Mouse (Mus musculus) forebrain, embryonic 14.5 days (tissue): ENCODE measurements around the gene Tgfb2. TPM values are rescaled to one million over a fixed set of nuclear protein-coding genes. Genes with fewer than 3 reads are reported as not detected.

Experiments used
- ATAC-seq: fragments of 200-750 bp; cut with Nextera tagmentation; 2 replicates; pipeline ENCODE4 v1.8.0; 2017; ENCODE audit warnings: mild to moderate bottlenecking, moderate library complexity
- DNase-seq: peaks from one replicate; pipeline ENCODE4 v3.0.0-alpha.2; 2015; ENCODE audit warnings: low spot score
- H3K27ac ChIP-seq: fragments of 300-500 bp; sonication (generic); 2 replicates; pipeline ENCODE4 v1.5.1; 2014; ENCODE audit warnings: low read depth, mild to moderate bottlenecking, control low read depth, low read length, moderate library complexity
- H3K27me3 ChIP-seq: fragments of 300-500 bp; sonication (generic); replicated peaks from 2 replicates; pipeline ENCODE4 v1.6.1; 2014; ENCODE audit warnings: low read length, control low read depth, mixed read lengths; ENCODE audit not compliant: control insufficient read depth, insufficient read depth
- H3K36me3 ChIP-seq: fragments of 300-500 bp; sonication (generic); 2 replicates; pipeline ENCODE4 v1.6.1; 2014; ENCODE audit warnings: low read length, control low read depth; ENCODE audit not compliant: control insufficient read depth, insufficient read depth
- H3K4me1 ChIP-seq: fragments of 300-500 bp; sonication (generic); 2 replicates; pipeline ENCODE4 v1.6.1; 2014; ENCODE audit warnings: antibody characterized with exemption, low read length, control low read depth; ENCODE audit not compliant: control insufficient read depth, insufficient read depth
- H3K4me2 ChIP-seq: fragments of 300-500 bp; sonication (generic); 2 replicates; pipeline ENCODE4 v1.6.1; 2014; ENCODE audit warnings: mild to moderate bottlenecking, control low read depth, low read length
- H3K4me3 ChIP-seq: fragments of 300-500 bp; sonication (generic); 2 replicates; pipeline ENCODE4 v1.5.1; 2014; ENCODE audit warnings: low read depth, low read length, control low read depth
- H3K9ac ChIP-seq: fragments of 300-500 bp; sonication (generic); 2 replicates; pipeline ENCODE4 v1.6.1; 2014; ENCODE audit warnings: mild to moderate bottlenecking, low read length, control low read depth, moderate library complexity
- H3K9me3 ChIP-seq: fragments of 300-500 bp; sonication (generic); replicated peaks from 2 replicates; pipeline ENCODE4 v1.6.1; 2016; ENCODE audit warnings: low read length, control low read depth, mixed read lengths; ENCODE audit not compliant: control insufficient read depth
- WGBS: fragments of 180-500 bp; shearing (Covaris S2); extraction: QIAGEN DNeasy Blood & Tissue Kit; methylation state at CpG from one replicate; pipeline ENCODE4 v1.1.7; 2014; 5-methylcytosine and 5-hydroxymethylcytosine counted together
- polyA plus RNA-seq: library from polyadenylated mRNA; unstranded; fragments of >200 nt; fragmentation: Nextera tagmentation; extraction: Ambion mirVana; gene quantifications from 2 replicates; pipeline ENCODE4 v1.2.1, GENCODE M21; 2014

Gene Tgfb2
- polyA plus RNA-seq: 12.4 and 14.4 TPM in 2 replicates

DNA sequence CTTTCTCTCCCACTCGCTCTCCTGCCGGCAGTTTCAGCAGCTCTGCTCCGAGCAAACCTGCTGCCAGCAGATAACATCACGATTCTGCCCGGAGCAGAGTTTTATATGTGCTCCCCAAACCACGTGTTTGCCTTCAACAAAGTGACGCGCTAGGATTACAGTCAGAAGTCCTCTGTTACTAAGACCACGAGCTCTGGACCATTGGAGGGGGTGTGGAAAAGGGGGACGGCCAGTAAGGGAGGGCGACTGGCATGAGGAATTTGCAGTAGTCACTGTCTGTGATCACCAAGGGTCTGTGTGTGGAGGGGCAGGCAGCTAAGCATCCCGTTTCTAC is at the start of gene Tgfb2:
Gene Tgfb2 (minus strand): TSS at position 75 of the 334 bp plus-strand sequence.
- Histone ChIP-seq H3K9me3 (no peaks in the 10 kb centered on the region), H3K4me3 (peak within 1 kb of the TSS; percentile 64), H3K27me3 (no peaks in the 10 kb centered on the region), H3K36me3 (no peaks in the 10 kb centered on the region), H3K4me2 (peak within 1 kb of the TSS; percentile 96), H3K9ac (peak within 1 kb of the TSS; percentile 70), H3K27ac (peak within 1 kb of the TSS; percentile 30; the same call in 1 of the 2 replicates), H3K4me1 (peaks cover 6% of the 10 kb centered on the region)
- WGBS: 3% methylated on average over 12 of the region's 12 CpGs
- peak; percentile 35 for ATAC-seq
- DNase-seq: peak; percentile 50

DNA sequence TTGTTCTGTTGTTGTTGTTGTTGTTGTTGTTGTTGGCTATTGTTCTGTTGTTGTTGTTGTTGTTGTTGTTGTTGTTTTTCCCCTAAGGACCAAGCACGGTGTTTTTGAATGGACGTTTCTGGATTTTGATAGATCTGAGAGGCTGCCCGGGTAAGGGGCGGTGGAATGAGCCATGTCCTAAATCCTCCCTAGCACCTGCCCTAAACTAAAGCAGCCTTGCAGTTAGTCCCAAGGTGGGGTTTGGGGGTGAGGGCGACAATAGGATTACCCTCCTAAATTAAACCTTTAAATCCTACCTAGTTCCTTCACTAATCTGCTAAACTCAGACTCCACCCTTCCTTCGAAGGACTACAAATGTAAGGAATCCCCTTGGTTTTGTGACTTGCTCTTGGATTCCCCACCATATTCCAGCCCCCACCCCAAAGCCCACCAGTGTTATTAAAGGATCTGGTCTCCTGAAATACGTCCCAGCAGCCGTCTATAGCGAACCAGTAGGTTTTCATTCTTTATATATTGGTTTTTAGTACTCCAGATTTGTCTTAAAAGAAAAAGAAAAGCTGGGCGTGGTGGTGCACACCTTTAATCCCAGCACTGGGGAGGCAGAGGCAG is 44.0 kb upstream of the Tgfb2 start:
- DNase-seq (no peak), ATAC-seq (peak; percentile 71)
- H3K9ac ChIP-seq: peak overlapping the region; percentile 91
- peak overlapping the region; percentile 79 for H3K27ac ChIP-seq
- peaks cover 11% of the 10 kb centered on the region for H3K4me1 ChIP-seq
- H3K4me3 ChIP-seq: peak overlapping the region; percentile 62
- no peaks in the 10 kb centered on the region for H3K9me3 ChIP-seq
- no peaks in the 10 kb centered on the region for H3K36me3 ChIP-seq
- H3K27me3 ChIP-seq: no peaks in the 10 kb centered on the region
- H3K4me2 ChIP-seq: peak overlapping the region; percentile 90
- 37% methylated on average over 10 of the region's 10 CpGs for WGBS

DNA sequence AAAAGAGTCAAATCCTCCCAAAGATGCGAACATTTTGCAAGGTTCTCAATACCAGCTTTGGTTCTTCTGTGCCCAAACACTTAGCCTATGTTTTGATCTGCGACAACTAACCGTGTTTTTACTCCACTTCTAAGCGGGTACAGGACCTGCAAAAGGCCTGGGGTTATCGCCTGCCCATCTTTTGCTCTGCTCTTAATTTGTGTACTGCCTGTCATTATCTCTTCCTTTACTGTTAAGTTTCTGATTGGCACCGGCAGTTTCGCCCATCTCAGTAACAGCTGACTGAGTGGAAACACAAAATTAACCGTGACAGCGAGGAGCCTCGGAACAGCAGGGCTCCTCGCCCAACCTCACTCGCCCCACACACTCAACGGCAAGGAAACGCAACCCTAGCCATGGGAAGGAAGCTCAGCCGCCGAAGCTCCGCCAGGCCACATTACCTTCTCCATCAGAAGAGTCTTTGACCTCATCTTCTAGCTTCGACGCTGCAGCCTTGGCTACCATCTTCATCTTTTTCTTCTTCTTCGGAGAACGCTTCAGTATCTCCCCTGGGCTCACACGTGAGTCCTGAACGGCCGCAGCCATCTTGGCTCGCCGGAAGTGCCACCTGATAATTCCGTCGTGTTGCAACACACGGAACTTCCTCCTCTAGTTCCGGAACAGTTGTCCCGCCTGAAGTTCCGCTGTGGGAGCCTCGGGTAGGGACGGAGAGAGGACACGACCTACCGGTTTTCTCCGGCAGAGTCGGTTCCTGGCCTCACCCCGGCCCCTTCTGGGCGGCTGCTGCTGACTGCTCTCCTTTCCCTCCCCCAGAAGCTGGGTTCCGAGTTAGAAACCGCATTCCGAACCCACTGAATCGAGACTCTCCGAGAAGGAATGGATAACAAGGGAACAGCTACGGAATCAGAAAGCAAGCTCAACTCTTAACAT is 43.2 kb upstream of the Tgfb2 start, which contains the start of gene Rrp15:
Gene Rrp15 (minus strand): TSS at position 635 of the 930 bp plus-strand sequence.
- ATAC-seq (peak; percentile 91), DNase-seq (peak; percentile 92)
- Histone ChIP-seq H3K36me3 (no peaks in the 10 kb centered on the region), H3K4me1 (peaks cover 11% of the 10 kb centered on the region), H3K9me3 (no peaks in the 10 kb centered on the region), H3K9ac (peak within 1 kb of the TSS; percentile 91), H3K27ac (peak within 1 kb of the TSS; percentile 79), H3K4me3 (peak within 1 kb of the TSS; percentile 62), H3K4me2 (peak within 1 kb of the TSS; percentile 90), H3K27me3 (no peaks in the 10 kb centered on the region)
- WGBS: under 1% methylated on average over 46 of the region's 46 CpGs

DNA sequence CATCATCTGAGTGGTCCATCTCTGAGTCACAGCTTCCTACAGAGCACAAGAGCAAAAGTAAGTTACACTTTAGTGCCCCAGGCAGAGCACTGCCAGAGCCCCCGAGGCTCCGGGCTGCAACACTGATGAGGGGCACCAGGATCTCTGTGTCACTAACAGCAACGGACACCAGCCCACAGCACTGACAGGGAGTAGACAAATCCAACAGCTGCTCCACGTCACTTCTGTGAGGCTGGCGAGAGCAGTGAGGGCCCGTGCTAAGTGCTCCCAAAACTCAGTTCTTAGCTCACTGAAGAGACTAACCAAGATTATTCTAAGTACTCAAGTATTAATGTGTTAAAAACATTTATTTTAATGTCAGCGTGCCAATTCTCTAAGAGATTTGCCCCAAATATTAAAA is 34.0 kb upstream of the Tgfb2 start:
- peaks cover 36% of the 10 kb centered on the region for H3K36me3 ChIP-seq
- no peak overlapping the region for H3K4me2 ChIP-seq
- H3K27me3 ChIP-seq: no peaks in the 10 kb centered on the region
- no peak overlapping the region for H3K27ac ChIP-seq
- DNase-seq (no peak), ATAC-seq (no peak)
- no peaks in the 10 kb centered on the region for H3K4me1 ChIP-seq
- no peak overlapping the region for H3K4me3 ChIP-seq
- no peak overlapping the region for H3K9ac ChIP-seq
- H3K9me3 ChIP-seq: no peaks in the 10 kb centered on the region
- WGBS: 86% methylated on average over 7 of the region's 7 CpGs

DNA sequence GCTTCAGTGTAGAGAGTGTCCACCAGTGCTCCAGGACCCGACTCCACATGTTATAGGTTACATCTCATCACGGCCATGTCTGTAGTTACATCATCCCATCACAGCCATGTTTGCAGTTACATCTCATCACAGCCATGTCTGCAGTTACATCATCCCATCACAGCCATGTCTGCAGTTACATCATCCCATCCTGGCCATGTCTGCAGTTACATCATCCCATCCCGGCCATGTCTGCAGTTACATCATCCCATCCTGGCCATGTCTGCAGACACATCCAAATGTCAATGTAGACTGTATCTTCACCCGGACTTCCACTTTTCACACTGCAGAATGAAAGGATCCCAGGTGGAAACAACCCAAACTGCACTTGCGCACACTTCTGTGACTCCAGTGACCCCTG is 29.7 kb upstream of the Tgfb2 start:
- no peak overlapping the region for H3K4me2 ChIP-seq
- H3K9me3 ChIP-seq: no peaks in the 10 kb centered on the region
- DNase-seq (no peak), ATAC-seq (no peak)
- H3K9ac ChIP-seq: no peak overlapping the region
- H3K36me3 ChIP-seq: peaks cover 38% of the 10 kb centered on the region
- no peak overlapping the region for H3K4me3 ChIP-seq
- no peaks in the 10 kb centered on the region for H3K27me3 ChIP-seq
- 95% methylated on average over 5 of the region's 5 CpGs for WGBS
- no peaks in the 10 kb centered on the region for H3K4me1 ChIP-seq
- no peak overlapping the region for H3K27ac ChIP-seq

DNA sequence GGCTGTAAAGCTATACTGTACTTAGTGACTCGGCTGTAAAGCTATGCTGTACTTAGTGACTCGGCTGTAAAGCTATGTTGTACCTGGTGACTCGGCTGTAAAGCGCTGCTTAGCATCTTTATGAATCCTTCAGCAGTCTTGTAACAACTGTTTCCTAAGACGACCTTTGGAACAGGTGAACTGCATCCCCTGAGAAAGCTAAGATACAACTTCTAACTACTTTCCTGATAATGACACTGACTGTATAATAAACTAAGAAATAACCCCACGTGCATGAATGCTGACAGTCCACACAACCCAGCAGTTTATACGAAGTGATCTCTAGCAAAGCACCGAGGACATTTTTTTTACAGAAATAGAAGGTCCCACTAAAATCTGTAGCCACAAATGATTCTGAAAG is 27.3 kb upstream of the Tgfb2 start:
- DNase-seq (no peak), ATAC-seq (no peak)
- Histone ChIP-seq H3K9me3 (no peaks in the 10 kb centered on the region), H3K9ac (no peak overlapping the region), H3K27me3 (no peaks in the 10 kb centered on the region), H3K27ac (no peak overlapping the region), H3K4me2 (no peak overlapping the region), H3K4me1 (no peaks in the 10 kb centered on the region), H3K36me3 (peaks cover 31% of the 10 kb centered on the region), H3K4me3 (no peak overlapping the region)
- 94% methylated on average over 8 of the region's 8 CpGs for WGBS

DNA sequence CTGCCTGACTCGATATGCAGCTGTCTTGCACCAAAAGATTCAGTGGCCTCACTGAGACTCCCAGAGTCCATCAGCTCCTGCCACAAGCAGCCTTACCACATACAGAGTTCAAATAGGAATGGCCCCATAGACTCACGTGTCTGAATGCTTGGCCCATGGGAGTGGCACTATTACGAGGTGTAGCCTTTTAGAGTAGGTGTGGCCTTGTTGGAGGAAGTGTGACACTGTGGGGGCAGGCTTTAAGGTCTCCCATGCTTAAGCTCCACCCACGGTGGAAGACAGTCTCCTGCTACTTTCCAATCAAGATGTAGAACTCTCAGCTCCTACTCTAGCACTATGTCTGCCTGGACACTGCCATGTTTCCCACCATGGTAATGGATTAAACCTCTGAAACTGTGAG is 23.0 kb upstream of the Tgfb2 start:
- Histone ChIP-seq H3K36me3 (no peaks in the 10 kb centered on the region), H3K4me1 (no peaks in the 10 kb centered on the region), H3K4me3 (no peak overlapping the region), H3K9ac (no peak overlapping the region), H3K27me3 (no peaks in the 10 kb centered on the region), H3K9me3 (no peaks in the 10 kb centered on the region), H3K27ac (no peak overlapping the region), H3K4me2 (no peak overlapping the region)
- 81% methylated on average over 4 of the region's 4 CpGs for WGBS
- no peak for DNase-seq
- no peak for ATAC-seq

DNA sequence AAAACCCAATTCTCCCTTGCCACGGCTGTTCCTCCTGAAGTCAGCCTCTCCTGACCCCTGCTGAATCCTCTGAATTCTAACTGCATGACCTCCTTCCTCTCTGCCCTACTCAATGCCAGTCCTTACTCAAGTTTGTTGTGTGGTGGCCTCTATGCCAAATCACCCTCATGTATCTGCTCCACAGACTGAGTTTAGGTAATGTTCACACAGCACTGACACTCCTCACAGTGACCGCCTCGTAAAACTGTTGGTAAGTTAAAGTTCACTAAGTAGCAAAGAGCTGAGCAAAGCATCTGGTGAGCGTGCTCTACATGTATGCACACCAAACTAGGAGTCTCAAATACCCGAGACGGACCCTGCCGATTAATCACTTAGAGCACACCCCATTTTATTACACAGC is 20.3 kb upstream of the Tgfb2 start:
- Histone ChIP-seq H3K9me3 (no peaks in the 10 kb centered on the region), H3K4me3 (no peak overlapping the region), H3K36me3 (no peaks in the 10 kb centered on the region), H3K4me2 (no peak overlapping the region), H3K9ac (no peak overlapping the region), H3K27me3 (no peaks in the 10 kb centered on the region), H3K27ac (no peak overlapping the region), H3K4me1 (no peaks in the 10 kb centered on the region)
- no peak for ATAC-seq
- 71% methylated on average over 7 of the region's 7 CpGs for WGBS
- DNase-seq: no peak

DNA sequence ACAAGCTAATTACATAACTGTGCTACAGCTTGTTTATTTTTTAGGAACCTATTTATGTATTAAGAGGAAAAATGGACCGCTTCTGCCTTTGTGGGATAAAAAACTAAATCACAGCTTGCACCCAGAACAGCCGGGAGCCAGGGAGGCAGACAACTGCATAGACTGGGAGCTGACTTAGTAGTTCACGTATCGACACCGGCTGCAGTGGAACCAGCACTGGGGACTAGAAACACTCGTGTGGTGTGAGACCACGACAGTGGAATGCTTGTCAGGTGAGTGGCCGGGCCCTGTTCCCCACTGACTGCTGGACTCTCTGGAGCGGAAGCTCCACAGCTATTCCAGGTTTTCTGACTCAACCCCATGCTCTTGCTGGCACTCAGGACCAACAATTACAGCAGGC is 16.5 kb upstream of the Tgfb2 start:
- Histone ChIP-seq H3K4me3 (no peak overlapping the region), H3K27ac (no peak overlapping the region), H3K4me2 (no peak overlapping the region), H3K9ac (no peak overlapping the region), H3K27me3 (no peaks in the 10 kb centered on the region), H3K4me1 (no peaks in the 10 kb centered on the region), H3K36me3 (peaks cover 23% of the 10 kb centered on the region), H3K9me3 (no peaks in the 10 kb centered on the region)
- peak; percentile 34; the same call in 1 of the 2 replicates for ATAC-seq
- DNase-seq: no peak
- 85% methylated on average over 9 of the region's 9 CpGs for WGBS
